Comparison of ENCODE assay signal across 8 mouse cellular contexts in genomic region chr15:81663697-81664561, GRCm38 (mm10). TPM values are rescaled to one million over a fixed set of nuclear protein-coding genes. Genes with fewer than 3 reads are reported as not detected.
DNase-seq lines count a peak whose midpoint lies in the region; ATAC-seq and TF ChIP-seq lines count a peak whose summit lies in the region.

Gene L3mbtl2 (plus strand): TSS chr15:81663889.

- peak; percentile 100 for ATAC-seq in activated CD4-positive, CD25-positive, alpha-beta regulatory T cell, adult 4 months

- H3K4me3 ChIP-seq in cortical plate, adult 2 months (ENCODE audit: insufficient read depth, low read length), result peak within 1 kb of the TSS; percentile 89
- peak within 1 kb of the TSS; percentile 98 for H3K4me3 ChIP-seq in megakaryocyte, embryonic 14.5 days (replicated peaks)

- TF ChIP-seq CTCF in cortical plate, adult 2 months (IDR thresholded peaks at IDR 0.05; ENCODE audit: extremely low read depth, insufficient read depth, low read length), result no peak

- no peaks in the 10 kb centered on the region for H3K9me3 ChIP-seq in megakaryocyte, embryonic 14.5 days

- H3K27me3 ChIP-seq in megakaryocyte, embryonic 14.5 days (replicated peaks), result no peaks in the 10 kb centered on the region

- H3K36me3 ChIP-seq in megakaryocyte, embryonic 14.5 days (replicated peaks; ENCODE audit: low read length), result peaks cover 22% of the 10 kb centered on the region

- no peak within 1 kb of the TSS for H3K27ac ChIP-seq in cortical plate, adult 2 months (ENCODE audit: insufficient read depth, low read length)

- peak; percentile 83 to 88 for DNase-seq in gastrocnemius, adult 8-10 months (ENCODE audit: low spot score in 2 of 2)
- DNase-seq in hindlimb bud, embryonic 11.5 days (ENCODE audit: extremely low spot score, low read depth, low spot score), result peak; percentile 69
- peak; percentile 81 to 90 for DNase-seq in left cerebral cortex, adult 8-10 months (ENCODE audit: low spot score in 2 of 2)
- peak; percentile 96 to 97 for DNase-seq in right cerebral cortex, postnatal 10 days (ENCODE audit: low spot score in 2 of 2)
- peak; percentile 79 for DNase-seq in urinary bladder, postnatal 25 days (ENCODE audit: low spot score)

- TF ChIP-seq POLR2A in cortical plate, adult 2 months (IDR thresholded peaks at IDR 0.05; ENCODE audit: extremely low read depth, insufficient read depth, low read length), result peak; percentile 70; the same call in 1 of the 2 replicates

- H3K4me1 ChIP-seq in cortical plate, adult 2 months (ENCODE audit: control insufficient read depth, insufficient read depth, low read length), result no peaks in the 10 kb centered on the region; the same call in 1 of the 2 replicates
- H3K4me1 ChIP-seq in megakaryocyte, embryonic 14.5 days, result peaks cover 25% of the 10 kb centered on the region

RNA-seq across cellular contexts. Expression of gene L3mbtl2, which starts in this region (rescaled TPM):
- polyA plus RNA-seq in activated CD4-positive, CD25-positive, alpha-beta regulatory T cell, adult 4 months (2017; shearing (Covaris generic)), result 10 to 100 TPM; 20.2 to 21.0 TPM
- 29.6 and 32.7 TPM in 2 replicates for polyA plus RNA-seq in cortical plate, adult 2 months (2012; rRNA removed)
- 1 to 10 TPM; 8.6 to 9.6 (median 9.3) TPM for total RNA-seq in gastrocnemius, adult 8-10 months (2022)
- total RNA-seq in left cerebral cortex, adult 8-10 months (2022), result 10 to 100 TPM; 39.8 to 45.8 (median 43.9) TPM
- 3.1 and 6.9 TPM in 2 replicates for polyA plus RNA-seq in megakaryocyte, embryonic 14.5 days (2012; ENCODE audit: insufficient read depth, low replicate concordance)
